Mouse (Mus musculus) frontal cortex, postnatal 10 days (tissue): Measurements from ENCODE around the gene Jchain.

Experiments used
- DNase-seq, 2 experiments: peaks; one replicate each; pipeline ENCODE4 v3.0.0; 2022; ENCODE audit warnings: low spot score in 2 of 2, mixed read lengths in 1 of 2

Gene Jchain

GRCm38 (mm10) chr5:88530908-88531307 lies 3.2 kb upstream of the Jchain start:
- DNase-seq, result no peak

GRCm38 (mm10) chr5:88519232-88519631 lies 8.5 kb downstream of the Jchain start:
- DNase-seq, result no peak

- no peak for DNase-seq
Observed at GRCm38 (mm10) chr5:88508990-88509389, 18.7 kb downstream of the Jchain start.

GRCm38 (mm10) chr5:88508555-88508954 lies 19.1 kb downstream of the Jchain start:
- no peak for DNase-seq

- no peak for DNase-seq
Observed at GRCm38 (mm10) chr5:88499781-88500180, 27.9 kb downstream of the Jchain start.

GRCm38 (mm10) chr5:88491111-88491510 lies 36.6 kb downstream of the Jchain start:
- DNase-seq, result no peak

GRCm38 (mm10) chr5:88489004-88489403 lies 38.7 kb downstream of the Jchain start:
- no peak for DNase-seq

GRCm38 (mm10) chr5:88487675-88488074 lies 40.0 kb downstream of the Jchain start, which contains the start of gene Enam:
TSS of gene Enam (plus strand) at chr5:88487975.
- DNase-seq, result no peak
